Mouse (Mus musculus): ENCODE measurements around the gene Panx1. TPM values are rescaled to one million over a fixed set of nuclear protein-coding genes. Genes with fewer than 3 reads are reported as not detected.

The Panx1 gene
- polyA plus RNA-seq (2016; fragmentation: Nextera tagmentation; extraction: Ambion mirVana): 112 and 117 TPM in 2 replicates

DNA sequence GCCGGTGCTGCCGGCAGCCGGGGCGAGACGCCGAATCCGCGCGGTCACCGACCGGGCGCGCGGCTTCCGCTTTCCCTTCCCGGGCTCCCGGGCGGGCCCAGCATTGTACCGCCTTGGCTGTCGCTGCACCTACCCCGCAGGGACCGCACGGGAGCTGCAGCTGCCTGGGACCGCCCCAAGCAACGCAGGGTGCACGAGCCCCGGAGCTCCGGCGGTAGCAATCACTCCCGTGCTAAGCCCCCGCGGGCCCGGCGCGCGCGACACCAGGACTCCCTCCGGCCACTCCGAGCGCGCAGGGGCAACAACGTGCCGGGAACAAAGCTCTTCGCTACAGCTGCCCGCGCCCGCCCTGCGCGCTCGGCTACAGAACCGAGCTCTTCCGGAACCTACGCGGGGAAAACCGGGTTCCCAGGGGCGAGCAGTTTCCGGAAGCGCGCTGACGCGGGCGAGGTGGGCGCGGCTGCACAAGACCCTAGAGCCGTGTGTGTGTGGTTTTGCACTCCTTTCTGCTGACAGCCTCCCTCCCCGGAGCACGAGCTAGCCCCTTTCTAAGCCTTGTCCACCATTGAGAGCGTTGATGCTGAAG lies at the start of gene Panx1:
Gene Panx1 (minus strand): TSS at position 395 of the 586 bp plus-strand sequence.
- ATAC-seq (ENCODE audit: low FRiP score, low read depth): peak; percentile 89
- Histone ChIP-seq H3K4me3 (peak within 1 kb of the TSS; percentile 86), H3K9me3 (no peaks in the 10 kb centered on the region), H3K4me2 (replicated peaks) (peak within 1 kb of the TSS; percentile 67), H3K9ac (replicated peaks) (peak within 1 kb of the TSS; percentile 91), H3K27ac (replicated peaks) (peak within 1 kb of the TSS; percentile 95), H3K36me3 (peaks cover 5% of the 10 kb centered on the region), H3K27me3 (no peaks in the 10 kb centered on the region), H3K4me1 (peaks cover 26% of the 10 kb centered on the region)
- WGBS: under 1% methylated on average over 65 of the region's 68 CpGs

DNA sequence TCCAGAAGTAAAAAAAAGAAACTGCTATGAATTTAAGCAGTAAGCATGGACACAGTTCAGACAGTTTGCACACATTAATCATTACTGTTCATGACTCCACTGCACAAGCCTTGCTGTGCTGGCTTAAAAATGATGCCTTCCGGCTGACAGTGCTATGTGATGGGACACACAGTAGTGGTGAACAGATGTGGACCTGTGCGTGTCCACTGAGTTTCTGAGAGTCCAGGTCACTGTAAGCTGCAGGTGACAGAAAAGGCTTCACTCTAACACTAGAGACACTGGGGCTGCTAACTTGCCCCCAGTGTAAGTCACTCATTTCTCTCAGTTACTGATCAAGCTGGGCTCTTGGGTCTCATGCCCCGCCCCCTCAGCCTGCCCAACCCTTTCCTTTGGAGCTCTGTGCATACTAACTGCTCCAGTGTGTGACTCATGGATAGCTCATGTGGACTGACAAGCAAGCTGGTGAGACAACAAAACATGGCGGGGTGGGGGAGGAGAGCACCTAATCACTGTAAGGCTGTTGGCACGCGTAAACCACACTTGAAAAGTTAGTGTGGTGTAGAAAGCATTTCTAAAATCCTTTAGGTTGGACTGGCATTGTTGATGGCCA lies 23.5 kb upstream of the Panx1 start:
- no peak overlapping the region for H3K9ac ChIP-seq (replicated peaks)
- 0 out of 2 replicates have a peak, but pooled peaks have one; percentile 19 for ATAC-seq (ENCODE audit: low FRiP score, low read depth)
- H3K4me2 ChIP-seq (replicated peaks): no peak overlapping the region
- H3K4me1 ChIP-seq: no peaks in the 10 kb centered on the region
- no peaks in the 10 kb centered on the region for H3K9me3 ChIP-seq
- WGBS: 84% methylated on average over 6 of the region's 6 CpGs
- H3K4me3 ChIP-seq: no peak overlapping the region
- no peak overlapping the region for H3K27ac ChIP-seq (replicated peaks)
- H3K36me3 ChIP-seq: no peaks in the 10 kb centered on the region
- no peaks in the 10 kb centered on the region for H3K27me3 ChIP-seq

DNA sequence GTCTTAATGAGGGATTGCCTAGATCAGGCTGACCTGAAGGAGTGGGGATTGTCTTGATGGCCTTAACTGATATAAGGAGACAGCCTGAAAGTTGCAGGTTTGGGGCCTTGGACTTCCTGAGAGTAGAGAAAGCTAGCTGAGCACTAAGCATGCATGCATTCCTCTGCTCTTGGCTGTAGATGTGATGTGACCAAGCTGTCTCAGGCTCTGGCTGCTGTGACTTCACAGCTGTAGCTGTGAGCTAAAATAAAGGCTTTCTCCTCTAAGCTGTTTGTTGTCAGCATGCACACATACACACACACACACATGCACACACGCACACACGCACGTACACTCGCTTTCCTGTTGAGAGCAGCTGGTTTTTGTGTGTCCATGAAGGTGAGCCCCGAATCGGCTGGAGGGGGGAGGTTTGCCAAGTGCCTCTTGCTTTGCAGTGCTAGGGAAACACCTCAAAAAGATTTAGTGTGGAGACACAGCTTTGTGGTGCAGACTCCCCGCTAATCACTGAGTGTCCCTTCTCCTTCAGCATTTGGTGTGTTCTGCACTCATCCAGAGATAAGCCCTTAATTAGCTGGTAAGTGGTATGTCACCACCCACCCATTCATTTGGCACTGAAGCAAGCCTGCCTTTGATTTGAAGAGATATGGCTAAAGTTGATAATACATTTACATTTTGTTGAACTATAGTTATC lies 22.9 kb upstream of the Panx1 start:
- ATAC-seq (ENCODE audit: low FRiP score, low read depth): no peak
- H3K36me3 ChIP-seq: no peaks in the 10 kb centered on the region
- WGBS: 72% methylated on average over 7 of the region's 7 CpGs
- H3K4me3 ChIP-seq: no peak overlapping the region
- H3K9me3 ChIP-seq: no peaks in the 10 kb centered on the region
- no peak overlapping the region for H3K4me2 ChIP-seq (replicated peaks)
- no peaks in the 10 kb centered on the region for H3K27me3 ChIP-seq
- H3K9ac ChIP-seq (replicated peaks): no peak overlapping the region
- H3K27ac ChIP-seq (replicated peaks): no peak overlapping the region
- no peaks in the 10 kb centered on the region for H3K4me1 ChIP-seq

DNA sequence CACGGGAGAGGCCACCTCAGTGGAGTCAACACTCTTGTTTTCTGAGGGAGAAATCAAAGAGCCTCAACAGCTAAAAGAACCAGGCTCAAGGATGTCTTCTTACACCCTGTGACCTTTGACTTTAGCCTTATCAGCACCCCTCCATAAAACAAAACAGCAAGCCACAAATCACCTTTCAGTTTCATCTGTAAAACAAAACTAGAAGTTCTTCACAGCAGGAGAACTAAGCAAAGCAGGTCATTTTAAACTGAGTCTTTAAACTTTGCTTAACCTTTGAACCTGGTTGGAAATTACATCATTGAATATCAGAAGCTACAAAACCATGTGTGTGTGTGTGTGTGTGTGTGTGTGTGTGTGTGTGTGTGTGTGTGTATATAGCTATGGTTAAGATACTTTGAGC lies 18.9 kb upstream of the Panx1 start:
- WGBS: 23% methylated on average over 1 of the region's 1 CpGs
- H3K4me3 ChIP-seq: no peak overlapping the region
- H3K4me2 ChIP-seq (replicated peaks): no peak overlapping the region
- no peak overlapping the region for H3K9ac ChIP-seq (replicated peaks)
- H3K9me3 ChIP-seq: no peaks in the 10 kb centered on the region
- no peak for ATAC-seq (ENCODE audit: low FRiP score, low read depth)
- H3K27ac ChIP-seq (replicated peaks): no peak overlapping the region
- no peaks in the 10 kb centered on the region for H3K27me3 ChIP-seq
- no peaks in the 10 kb centered on the region for H3K36me3 ChIP-seq
- no peaks in the 10 kb centered on the region for H3K4me1 ChIP-seq

DNA sequence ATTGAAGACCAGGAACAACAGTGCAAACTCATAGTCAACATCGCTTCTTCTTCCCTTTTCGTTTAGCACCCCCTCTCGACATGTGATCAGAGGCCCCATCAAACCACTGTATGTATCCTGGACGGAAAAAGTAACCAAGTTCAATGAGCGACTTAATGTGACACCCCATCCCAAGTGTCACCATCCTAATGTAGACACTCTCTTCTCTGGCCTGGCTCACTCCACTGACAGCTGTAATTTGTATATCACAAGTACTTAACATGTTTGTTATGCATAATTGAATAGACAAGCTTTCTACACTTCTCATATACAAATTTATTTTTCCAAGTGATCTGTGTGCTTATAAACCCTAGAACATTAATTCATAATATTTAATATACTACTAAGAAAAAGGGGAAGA lies 15.6 kb upstream of the Panx1 start:
- Histone ChIP-seq H3K4me3 (no peak overlapping the region), H3K27ac (replicated peaks) (no peak overlapping the region), H3K36me3 (no peaks in the 10 kb centered on the region), H3K9me3 (no peaks in the 10 kb centered on the region), H3K9ac (replicated peaks) (no peak overlapping the region), H3K27me3 (no peaks in the 10 kb centered on the region), H3K4me1 (no peaks in the 10 kb centered on the region), H3K4me2 (replicated peaks) (no peak overlapping the region)
- ATAC-seq (ENCODE audit: low FRiP score, low read depth): no peak
- 91% methylated on average over 5 of the region's 5 CpGs for WGBS

DNA sequence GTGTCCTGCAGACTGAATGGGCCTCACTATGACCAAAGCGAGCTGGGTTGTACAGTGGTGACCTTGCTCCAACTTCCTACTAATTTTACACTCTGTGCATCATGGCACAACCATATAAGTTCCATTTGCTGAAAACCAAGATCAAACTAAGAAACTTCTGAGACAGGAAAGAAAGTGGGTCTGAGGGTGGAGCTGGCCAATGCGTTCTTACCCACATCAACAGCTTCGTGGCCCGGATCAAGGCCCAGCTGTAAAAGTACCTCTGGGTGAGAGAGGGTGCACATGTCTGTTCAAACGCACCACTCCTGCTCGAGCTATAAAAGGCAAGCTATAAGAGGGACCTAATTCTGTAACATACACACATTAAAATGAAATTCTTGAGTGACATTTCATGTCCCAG lies 14.7 kb upstream of the Panx1 start:
- no peak overlapping the region for H3K4me2 ChIP-seq (replicated peaks)
- no peak for ATAC-seq (ENCODE audit: low FRiP score, low read depth)
- no peak overlapping the region for H3K4me3 ChIP-seq
- H3K27ac ChIP-seq (replicated peaks): no peak overlapping the region
- H3K4me1 ChIP-seq: no peaks in the 10 kb centered on the region
- no peaks in the 10 kb centered on the region for H3K27me3 ChIP-seq
- H3K9ac ChIP-seq (replicated peaks): no peak overlapping the region
- WGBS: 88% methylated on average over 6 of the region's 6 CpGs
- H3K9me3 ChIP-seq: no peaks in the 10 kb centered on the region
- H3K36me3 ChIP-seq: no peaks in the 10 kb centered on the region

DNA sequence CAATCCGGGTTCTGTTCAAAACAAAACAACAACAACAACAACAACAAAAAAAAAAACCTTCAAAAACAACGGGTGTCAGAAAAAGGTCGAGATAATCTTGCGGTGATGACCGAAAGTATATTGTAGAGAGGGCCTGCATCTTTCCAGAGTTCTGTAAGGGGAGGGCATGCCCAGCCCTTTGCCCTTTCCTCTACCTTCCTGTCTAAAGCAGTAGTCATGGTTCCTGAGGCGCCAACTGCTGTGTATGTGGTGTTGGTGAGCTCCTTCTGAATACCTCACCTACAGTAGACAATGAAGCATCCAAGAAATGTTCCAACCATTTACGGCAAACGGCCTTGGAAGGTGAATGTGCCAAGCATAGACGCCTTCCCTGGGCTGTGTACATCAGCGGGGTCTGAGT lies 462 bp upstream of the Panx1 start:
- Histone ChIP-seq H3K9me3 (no peaks in the 10 kb centered on the region), H3K4me2 (replicated peaks) (peak overlapping the region; percentile 67), H3K9ac (replicated peaks) (peak overlapping the region; percentile 91), H3K27ac (replicated peaks) (peak overlapping the region; percentile 95), H3K4me3 (peak overlapping the region; percentile 86), H3K4me1 (peaks cover 26% of the 10 kb centered on the region), H3K36me3 (peaks cover 3% of the 10 kb centered on the region), H3K27me3 (no peaks in the 10 kb centered on the region)
- 43% methylated on average over 10 of the region's 10 CpGs for WGBS
- peak; percentile 34; the same call in 1 of the 2 replicates for ATAC-seq (ENCODE audit: low FRiP score, low read depth)

DNA sequence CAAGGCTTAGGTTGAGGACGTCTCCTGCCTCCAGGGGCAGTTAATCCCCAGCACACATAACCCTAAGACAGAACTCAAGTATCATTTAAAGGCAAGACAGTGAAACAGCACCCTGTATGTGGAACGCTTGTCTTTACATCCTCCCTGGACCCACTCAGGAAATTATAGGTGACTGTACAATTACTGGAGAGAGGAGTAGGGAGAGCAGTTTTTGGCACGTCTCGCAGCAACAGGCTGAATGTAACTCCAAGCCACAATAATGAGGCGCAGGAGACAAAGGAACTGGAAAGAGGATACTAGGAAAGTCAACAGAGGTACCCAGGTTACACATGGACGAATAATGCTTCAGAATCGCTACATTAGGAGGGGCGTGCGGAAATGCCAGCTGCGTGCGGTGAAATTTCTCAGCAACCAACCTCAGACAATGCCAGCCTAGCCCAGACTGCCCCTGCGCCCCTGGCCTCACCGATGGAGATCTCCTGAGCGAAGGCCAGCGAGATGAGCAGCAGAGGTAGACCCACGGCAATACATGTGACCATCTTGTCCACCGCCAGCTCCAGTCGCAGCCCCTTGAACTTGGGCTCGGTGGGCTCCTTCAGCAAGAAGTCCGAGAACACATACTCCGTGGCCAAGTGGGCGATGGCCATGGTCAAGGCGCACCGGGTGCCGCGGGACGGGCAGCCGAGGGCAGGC lies 741 bp downstream of the Panx1 start:
- WGBS: under 1% methylated on average over 28 of the region's 28 CpGs
- Histone ChIP-seq H3K4me1 (peaks cover 26% of the 10 kb centered on the region), H3K36me3 (peaks cover 5% of the 10 kb centered on the region), H3K27me3 (no peaks in the 10 kb centered on the region), H3K27ac (replicated peaks) (peak overlapping the region; percentile 95), H3K4me3 (peak overlapping the region; percentile 86), H3K9me3 (no peaks in the 10 kb centered on the region), H3K9ac (replicated peaks) (peak overlapping the region; percentile 91), H3K4me2 (replicated peaks) (peak overlapping the region; percentile 67)
- peak; percentile 55 for ATAC-seq (ENCODE audit: low FRiP score, low read depth)

DNA sequence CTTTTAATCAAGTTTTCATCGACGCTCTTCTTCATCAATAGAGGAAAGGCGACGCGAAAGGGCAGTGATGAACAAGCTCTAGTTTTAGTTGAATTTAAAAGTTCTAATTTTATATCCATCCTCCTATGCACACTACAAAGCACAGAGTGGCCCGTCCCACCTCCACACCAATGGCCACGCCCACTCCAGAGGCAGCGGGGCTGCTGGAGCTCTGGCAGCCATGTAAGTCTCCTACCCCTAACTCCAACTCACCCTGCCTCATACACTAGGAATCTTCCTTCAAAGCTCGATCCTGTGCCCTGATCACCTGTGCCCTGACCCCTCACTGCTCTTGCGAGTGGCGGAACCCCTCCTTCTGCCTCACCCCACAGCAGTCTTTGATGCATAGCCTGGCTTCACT lies 3.7 kb downstream of the Panx1 start:
- Histone ChIP-seq H3K9ac (replicated peaks) (no peak overlapping the region), H3K36me3 (peaks cover 9% of the 10 kb centered on the region), H3K4me2 (replicated peaks) (no peak overlapping the region), H3K27ac (replicated peaks) (no peak overlapping the region), H3K27me3 (no peaks in the 10 kb centered on the region), H3K4me1 (peaks cover 39% of the 10 kb centered on the region), H3K4me3 (no peak overlapping the region), H3K9me3 (no peaks in the 10 kb centered on the region)
- 89% methylated on average over 11 of the region's 11 CpGs for WGBS
- ATAC-seq (ENCODE audit: low FRiP score, low read depth): no peak

DNA sequence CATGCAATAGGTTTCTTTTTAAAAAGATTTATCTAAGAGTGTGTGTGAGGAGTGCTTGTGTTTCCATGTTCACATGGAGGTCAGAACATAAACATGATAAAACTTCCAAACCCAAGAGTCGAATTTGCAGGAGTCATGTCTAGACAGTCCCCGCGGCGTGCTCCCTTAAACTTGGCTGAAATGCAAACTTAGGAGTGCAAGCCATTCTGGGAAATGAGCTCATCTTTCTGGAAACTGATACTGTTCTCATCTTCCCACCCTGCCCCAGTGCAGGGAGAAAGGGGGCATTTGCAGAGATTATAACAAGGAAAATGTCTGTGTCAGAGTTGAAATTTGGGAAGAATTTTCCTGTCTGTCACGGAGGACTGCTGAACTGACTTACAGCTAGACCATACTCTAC lies 5.4 kb downstream of the Panx1 start:
- H3K27ac ChIP-seq (replicated peaks): no peak overlapping the region
- H3K27me3 ChIP-seq: no peaks in the 10 kb centered on the region
- no peak overlapping the region for H3K4me2 ChIP-seq (replicated peaks)
- H3K4me3 ChIP-seq: no peak overlapping the region
- ATAC-seq (ENCODE audit: low FRiP score, low read depth): no peak
- peaks cover 34% of the 10 kb centered on the region for H3K4me1 ChIP-seq
- H3K9me3 ChIP-seq: no peaks in the 10 kb centered on the region
- peaks cover 9% of the 10 kb centered on the region for H3K36me3 ChIP-seq
- no peak overlapping the region for H3K9ac ChIP-seq (replicated peaks)
- 96% methylated on average over 5 of the region's 5 CpGs for WGBS

DNA sequence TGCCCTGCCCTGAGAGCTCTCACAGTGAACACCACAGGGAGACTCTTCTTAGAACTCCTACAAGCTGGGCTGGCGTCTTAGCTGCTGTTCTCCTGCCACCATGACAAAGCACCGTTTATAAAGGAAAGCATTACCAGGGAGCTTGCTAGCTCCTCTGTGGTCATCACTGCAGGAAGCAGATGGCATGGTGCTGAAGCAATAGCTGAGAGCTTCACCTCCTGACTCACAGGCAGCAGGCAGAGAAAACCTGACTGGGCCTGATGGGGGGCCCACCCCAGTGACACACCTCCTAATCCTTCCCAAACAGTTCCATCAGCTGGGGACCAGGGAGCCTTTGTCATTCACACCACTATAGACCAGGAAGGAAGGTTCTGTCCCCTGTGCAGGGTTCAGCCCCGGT lies 7.6 kb downstream of the Panx1 start:
- H3K4me3 ChIP-seq: no peak overlapping the region
- H3K9ac ChIP-seq (replicated peaks): no peak overlapping the region
- ATAC-seq (ENCODE audit: low FRiP score, low read depth): 0 out of 2 replicates have a peak, but pooled peaks have one; percentile 14
- no peak overlapping the region for H3K4me2 ChIP-seq (replicated peaks)
- H3K27me3 ChIP-seq: no peaks in the 10 kb centered on the region
- WGBS: 45% methylated on average over 3 of the region's 3 CpGs
- H3K4me1 ChIP-seq: peaks cover 22% of the 10 kb centered on the region
- H3K36me3 ChIP-seq: peaks cover 13% of the 10 kb centered on the region
- peak overlapping the region; percentile 78 for H3K27ac ChIP-seq (replicated peaks)
- H3K9me3 ChIP-seq: no peaks in the 10 kb centered on the region

DNA sequence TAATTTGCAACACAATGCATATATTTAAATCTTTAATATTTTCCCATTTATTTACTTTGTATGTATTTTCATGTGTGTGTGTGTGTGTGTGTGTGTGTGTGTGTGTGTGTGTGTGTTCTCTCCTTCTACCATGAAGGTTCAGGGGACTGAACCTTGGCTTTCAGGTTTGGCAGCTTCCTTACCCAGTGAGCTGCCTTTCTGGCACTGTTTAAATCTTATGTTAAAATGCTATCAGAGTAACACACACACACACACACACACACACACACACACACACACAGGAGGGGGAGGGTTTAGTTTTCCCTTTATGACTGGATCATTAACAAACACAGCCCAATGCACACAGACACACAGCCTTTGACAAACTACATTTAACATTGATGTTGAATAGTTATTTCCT lies 8.0 kb downstream of the Panx1 start:
- Histone ChIP-seq H3K9me3 (no peaks in the 10 kb centered on the region), H3K4me2 (replicated peaks) (no peak overlapping the region), H3K4me1 (peaks cover 19% of the 10 kb centered on the region), H3K27me3 (no peaks in the 10 kb centered on the region), H3K36me3 (peaks cover 13% of the 10 kb centered on the region), H3K27ac (replicated peaks) (peak overlapping the region; percentile 78), H3K4me3 (no peak overlapping the region), H3K9ac (replicated peaks) (no peak overlapping the region)
- peak; percentile 8; the same call in 1 of the 2 replicates for ATAC-seq (ENCODE audit: low FRiP score, low read depth)

All from midbrain, embryonic 12.5 days (tissue).